Mouse (Mus musculus): ENCODE results near the gene Lrg1. TPM values are rescaled to one million over a fixed set of nuclear protein-coding genes. Genes with fewer than 3 reads are reported as not detected.
A peak's percentile ranks its signal among the peaks of the same experiment; 100 is the strongest.

Gene Lrg1
- total RNA-seq, 2 experiments from 2014 or later, result 13.2 to 25.5 TPM

- Histone ChIP-seq H3K4me3 (no peak overlapping the region), H3K27ac (no peak overlapping the region)
- no peak for DNase-seq
- intact Hi-C loops (cut with DNase I), result no loop called here
- TF ChIP-seq CTCF (IDR thresholded peaks at IDR 0.05), result no peak
Observed at GRCm38 (mm10) chr17:56147420-56147819, 25.6 kb upstream of the Lrg1 start.

- TF ChIP-seq CTCF (IDR thresholded peaks at IDR 0.05), result no peak
- intact Hi-C loops (cut with DNase I), result no loop called here
- no peak overlapping the region for H3K27ac ChIP-seq
- H3K4me3 ChIP-seq, result no peak overlapping the region
- no peak for DNase-seq
Observed at GRCm38 (mm10) chr17:56146131-56146530, 24.3 kb upstream of the Lrg1 start.

GRCm38 (mm10) chr17:56144546-56144945, 22.7 kb upstream of the Lrg1 start:
- no peak overlapping the region for H3K4me3 ChIP-seq
- intact Hi-C loops (cut with DNase I), result no loop called here
- no peak for TF ChIP-seq CTCF (IDR thresholded peaks at IDR 0.05)
- no peak overlapping the region for H3K27ac ChIP-seq
- no peak for DNase-seq

DNA sequence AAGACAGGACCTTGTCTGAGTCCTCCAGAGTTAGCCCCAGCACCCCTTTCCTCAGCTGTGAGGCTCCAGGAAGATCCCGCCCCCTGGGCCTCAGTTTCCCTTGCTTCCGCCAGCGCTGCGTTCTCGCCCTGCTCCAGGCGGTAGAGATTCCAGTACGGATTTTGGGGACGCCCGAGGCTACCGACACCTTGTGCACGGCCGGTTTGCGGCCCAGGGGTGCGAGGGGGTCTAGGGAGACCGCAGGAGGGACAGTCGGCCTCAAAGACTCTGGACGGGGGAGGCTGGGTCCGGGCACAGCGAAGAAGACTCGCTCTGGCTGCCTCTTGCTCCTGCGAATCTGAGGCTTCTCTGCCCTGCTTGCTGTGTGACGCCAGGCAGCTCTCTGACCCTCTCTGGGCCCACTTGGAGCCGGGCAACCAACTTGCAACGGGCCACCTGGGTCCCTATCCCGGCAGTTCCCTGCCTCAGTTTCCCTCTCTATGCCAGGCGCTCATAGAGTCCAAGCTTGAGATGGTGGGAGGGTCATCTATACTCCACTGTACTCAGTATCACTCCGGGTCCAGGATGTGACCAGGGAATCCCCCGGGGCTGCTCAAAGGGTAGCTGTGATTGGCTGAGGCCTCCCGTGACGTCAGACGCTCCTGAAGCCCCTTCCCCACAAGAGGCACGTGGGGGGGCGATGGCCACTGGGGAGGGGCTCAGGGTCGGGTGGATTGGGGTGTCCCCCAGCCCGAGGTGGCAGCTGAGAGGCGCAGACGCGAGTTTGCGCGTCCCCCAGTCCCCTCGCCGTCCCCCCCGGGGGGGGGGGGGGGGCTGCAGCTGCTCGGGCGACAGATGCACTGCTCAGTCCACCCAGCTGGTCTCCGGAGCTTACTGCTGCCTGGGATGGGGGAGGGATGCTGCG, 20.2 kb upstream of the Lrg1 start:
- no peak for DNase-seq
- intact Hi-C loops (cut with DNase I), result no loop called here
- no peak overlapping the region for H3K27ac ChIP-seq
- H3K4me3 ChIP-seq, result peak overlapping the region; percentile 68
- TF ChIP-seq CTCF (IDR thresholded peaks at IDR 0.05), result no peak

DNA sequence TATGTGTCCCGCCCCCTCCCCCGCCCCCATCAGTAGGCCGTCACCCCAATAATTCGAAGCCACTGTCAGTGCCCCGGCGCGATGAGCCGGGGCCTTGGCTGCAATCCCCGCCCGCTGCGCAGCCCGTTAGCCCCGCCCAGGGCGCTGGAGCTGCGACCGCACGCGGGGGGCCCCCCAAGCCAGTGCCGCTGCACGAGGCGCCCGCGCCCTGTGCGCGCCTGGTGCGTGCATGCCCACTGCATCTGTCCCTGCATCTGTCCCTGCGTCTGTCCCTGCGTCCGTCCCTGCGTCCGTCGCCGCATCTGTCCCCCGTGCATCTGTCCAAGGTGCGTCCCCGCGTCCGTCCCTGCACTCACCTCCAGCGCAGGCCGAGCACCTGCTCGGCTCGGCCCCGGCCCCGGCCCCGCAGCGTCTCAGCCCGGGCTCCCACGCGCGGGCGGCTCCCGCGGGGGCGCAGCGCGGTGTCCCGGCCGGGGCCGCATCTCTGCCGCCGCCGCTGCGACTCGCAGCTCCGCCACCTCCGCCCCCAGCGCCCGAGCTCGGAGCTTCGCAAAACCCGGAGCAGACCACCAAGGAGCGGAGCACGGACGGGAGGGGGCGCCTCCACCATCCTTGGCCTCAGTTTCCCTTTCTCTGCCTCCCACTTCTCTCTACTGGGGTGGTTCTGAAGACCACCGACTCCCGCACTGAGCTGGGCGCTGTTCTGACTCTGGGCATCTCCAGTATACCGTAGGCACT, 18.2 kb upstream of the Lrg1 start, which contains the start of gene Sema6b:
TSS of gene Sema6b (minus strand) at position 486 of the 738 bp plus-strand sequence.
- H3K4me3 ChIP-seq, result peak within 1 kb of the TSS; percentile 85
- peak within 1 kb of the TSS; percentile 39 for H3K27ac ChIP-seq
- TF ChIP-seq CTCF (IDR thresholded peaks at IDR 0.05), result no peak
- intact Hi-C loops (cut with DNase I), result loop anchor here (10.0 kb wide), 1 partner anchor 195 kb away; no protein-coding TSS in a partner anchor
- DNase-seq, result peak; percentile 74

- intact Hi-C loops (cut with DNase I), result loop anchor here (10.0 kb wide), 1 partner anchor 195 kb away; no protein-coding TSS in a partner anchor
- no peak for DNase-seq
- no peak for TF ChIP-seq CTCF (IDR thresholded peaks at IDR 0.05)
- Histone ChIP-seq H3K4me3 (peak overlapping the region; percentile 85), H3K27ac (peak overlapping the region; percentile 39)
Observed at GRCm38 (mm10) chr17:56139355-56139754, 17.6 kb upstream of the Lrg1 start.

GRCm38 (mm10) chr17:56137839-56138613, 16.2 kb upstream of the Lrg1 start:
- no peak for DNase-seq
- peak overlapping the region; percentile 37; the same call in 1 of the 2 replicates for H3K4me3 ChIP-seq
- intact Hi-C loops (cut with DNase I), result loop anchor here (10.0 kb wide), 1 partner anchor 197 kb away; no protein-coding TSS in a partner anchor
- no peak for TF ChIP-seq CTCF (IDR thresholded peaks at IDR 0.05)
- H3K27ac ChIP-seq, result peak overlapping the region; percentile 53

GRCm38 (mm10) chr17:56136558-56136957, 14.8 kb upstream of the Lrg1 start:
- Histone ChIP-seq H3K4me3 (no peak overlapping the region), H3K27ac (peak overlapping the region; percentile 87)
- DNase-seq, result no peak
- TF ChIP-seq CTCF (IDR thresholded peaks at IDR 0.05), result no peak
- intact Hi-C loops (cut with DNase I), result loop anchor here (10.0 kb wide), 1 partner anchor 198 kb away; no protein-coding TSS in a partner anchor

- H3K4me3 ChIP-seq, result peak overlapping the region; percentile 70
- intact Hi-C loops (cut with DNase I), result loop anchor here (1.0 to 10.0 kb wide), 2 partner anchors 25 to 200 kb away; no protein-coding TSS in a partner anchor
- peak overlapping the region; percentile 87 for H3K27ac ChIP-seq
- peak; percentile 95 for TF ChIP-seq CTCF (IDR thresholded peaks at IDR 0.05)
- DNase-seq, result peak; percentile 84
Observed at GRCm38 (mm10) chr17:56134463-56134971, 12.7 kb upstream of the Lrg1 start.

GRCm38 (mm10) chr17:56133457-56134363, 11.9 kb upstream of the Lrg1 start:
- H3K27ac ChIP-seq, result peak overlapping the region; percentile 87
- no peak for TF ChIP-seq CTCF (IDR thresholded peaks at IDR 0.05)
- H3K4me3 ChIP-seq, result peak overlapping the region; percentile 70
- intact Hi-C loops (cut with DNase I), result loop anchor here (1.0 to 10.0 kb wide), 3 partner anchors 26 to 201 kb away; no protein-coding TSS in a partner anchor
- DNase-seq, result peak; percentile 80

DNA sequence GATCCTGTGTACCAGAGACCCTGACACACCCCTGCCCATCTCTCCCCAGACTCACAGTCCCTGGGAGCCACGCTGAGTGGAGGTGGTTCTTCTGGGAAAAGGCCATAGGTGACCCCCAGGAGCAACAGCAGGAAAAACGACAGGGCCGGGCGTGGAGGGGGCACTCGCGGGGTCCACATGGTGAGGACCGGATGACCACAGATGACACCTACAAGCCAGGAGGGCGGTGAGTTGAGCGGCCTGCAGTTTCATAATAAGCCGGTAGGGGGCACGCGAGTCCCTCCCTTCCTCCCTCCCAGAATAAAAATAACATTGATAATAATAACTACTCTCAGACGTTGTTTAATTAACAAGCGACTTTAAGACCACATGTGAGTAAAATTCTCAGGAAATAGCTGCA, 10.9 kb upstream of the Lrg1 start:
- intact Hi-C loops (cut with DNase I), result loop anchor here (2.0 to 10.0 kb wide), 2 partner anchors 122 to 202 kb away; no protein-coding TSS in a partner anchor
- Histone ChIP-seq H3K4me3 (peak overlapping the region; percentile 70), H3K27ac (peak overlapping the region; percentile 87; the same call in 1 of the 2 replicates)
- TF ChIP-seq CTCF (IDR thresholded peaks at IDR 0.05), result no peak; the same call in 1 of the 2 replicates
- peak; percentile 78 for DNase-seq

Measured in gastrocnemius, adult 2 months (tissue).